Mouse (Mus musculus): ENCODE data around the gene Rpp14. TPM values are rescaled to one million over a fixed set of nuclear protein-coding genes. Genes with fewer than 3 reads are reported as not detected.
"Not testable (repeated sequence)": the region's sequence is repeated elsewhere in the genome, so short reads cannot be mapped to it uniquely, and the experiment has no call there.

Rpp14 gene
- total and polyA plus RNA-seq, 2 experiments from 2014 or later, result 43.8 to 47.7 TPM

DNA sequence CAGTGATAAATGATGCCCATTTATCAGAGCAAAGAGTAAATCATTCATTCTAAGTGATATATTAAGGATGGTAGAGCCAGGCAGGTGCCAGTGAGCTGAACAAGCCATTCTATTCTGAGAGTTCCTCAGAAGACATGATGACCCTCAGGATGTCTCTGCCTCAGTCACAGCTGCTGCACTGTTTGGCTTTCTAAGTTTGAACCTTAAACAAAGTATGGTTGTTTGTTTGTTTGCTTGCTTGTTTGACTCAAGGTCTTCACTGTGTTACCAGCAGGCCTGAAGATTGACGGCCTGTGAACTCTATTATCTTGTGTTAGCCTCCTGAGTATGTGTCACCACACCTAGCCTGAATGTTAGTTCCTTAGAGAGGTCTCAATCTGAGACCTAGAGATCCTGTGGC lies 34.6 kb downstream of the Rpp14 start:
- WGBS, result 83% methylated on average over 1 of the region's 1 CpGs
- TF ChIP-seq CTCF (IDR thresholded peaks at IDR 0.05; ENCODE audit: low read depth), result no peak
- ATAC-seq, result no peak

DNA sequence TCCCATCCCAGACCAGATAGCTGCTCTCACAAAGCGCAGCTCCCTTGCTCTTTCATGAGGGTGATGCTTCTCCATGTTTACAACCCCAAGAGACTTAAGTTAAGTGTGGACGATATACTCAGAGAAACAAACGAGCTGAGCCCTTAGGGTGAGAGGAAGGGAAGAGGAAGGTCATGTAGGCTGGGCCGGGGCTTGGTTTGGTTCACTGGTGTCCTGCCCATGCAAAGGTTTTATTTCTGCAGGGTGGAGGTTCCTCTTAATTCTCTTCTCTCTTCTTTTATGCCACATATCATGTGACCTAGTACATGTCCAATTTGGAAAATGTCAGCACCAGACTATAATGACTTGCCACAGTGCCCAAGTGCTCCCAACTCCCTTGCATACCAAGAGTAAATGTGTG lies 35.6 kb downstream of the Rpp14 start:
- Histone ChIP-seq H3K4me2 (ENCODE audit: low read depth) (no peak overlapping the region), H3K9me3 (ENCODE audit: low read length) (no peaks in the 10 kb centered on the region), H3K9ac (no peak overlapping the region), H3K27ac (ENCODE audit: low read depth, low read length) (no peak overlapping the region), H3K4me3 (ENCODE audit: low read depth, low read length) (no peak overlapping the region), H3K27me3 (ENCODE audit: insufficient read depth, low read length) (no peaks in the 10 kb centered on the region), H3K4me1 (ENCODE audit: insufficient read depth) (no peaks in the 10 kb centered on the region), H3K36me3 (ENCODE audit: insufficient read depth) (0 out of 2 replicates have a peak, but pooled peaks cover 5% of the 10 kb centered on the region)
- no peak for DNase-seq
- ATAC-seq, result no peak
- WGBS, result 80% methylated on average over 4 of the region's 4 CpGs
- no peak for TF ChIP-seq CTCF (IDR thresholded peaks at IDR 0.05; ENCODE audit: low read depth)

More for the DNA sequence above, 34.6 kb downstream of the Rpp14 start:
- Histone ChIP-seq H3K9me3 (ENCODE audit: low read length) (no peaks in the 10 kb centered on the region), H3K4me1 (ENCODE audit: insufficient read depth) (no peaks in the 10 kb centered on the region), H3K36me3 (ENCODE audit: insufficient read depth) (no peaks in the 10 kb centered on the region), H3K4me3 (ENCODE audit: low read depth, low read length) (no peak overlapping the region), H3K27ac (ENCODE audit: low read depth, low read length) (no peak overlapping the region), H3K27me3 (ENCODE audit: insufficient read depth, low read length) (no peaks in the 10 kb centered on the region), H3K9ac (no peak overlapping the region), H3K4me2 (ENCODE audit: low read depth) (no peak overlapping the region)
- DNase-seq, result no peak

DNA sequence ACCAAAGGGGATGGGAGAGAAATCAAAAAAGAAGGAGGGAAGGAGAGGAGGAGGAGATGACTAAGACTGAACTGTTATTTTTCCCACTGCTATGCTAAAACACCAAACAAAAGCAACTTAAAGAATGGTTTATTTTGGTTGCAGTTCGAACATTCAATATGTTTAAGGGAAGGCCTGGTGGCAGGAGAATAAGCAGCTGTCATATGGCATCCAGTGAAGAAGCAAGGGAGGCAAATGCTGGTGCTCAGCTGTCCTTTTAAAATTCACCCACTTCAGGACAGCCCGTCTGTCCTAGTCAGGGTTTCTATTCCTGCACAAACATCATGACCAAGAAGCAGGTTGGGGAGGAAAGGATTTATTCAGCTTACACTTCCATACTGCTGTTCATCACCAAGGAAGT lies 37.2 kb downstream of the Rpp14 start:
- H3K4me1 ChIP-seq (ENCODE audit: insufficient read depth), result no peaks in the 10 kb centered on the region
- H3K27me3 ChIP-seq (ENCODE audit: insufficient read depth, low read length), result no peaks in the 10 kb centered on the region
- no peak overlapping the region for H3K27ac ChIP-seq (ENCODE audit: low read depth, low read length)
- DNase-seq (no peak), ATAC-seq (no peak)
- no peak overlapping the region for H3K4me3 ChIP-seq (ENCODE audit: low read depth, low read length)
- no peak for TF ChIP-seq CTCF (IDR thresholded peaks at IDR 0.05; ENCODE audit: low read depth)
- no peak overlapping the region for H3K9ac ChIP-seq
- no peaks in the 10 kb centered on the region for H3K9me3 ChIP-seq (ENCODE audit: low read length)
- H3K4me2 ChIP-seq (ENCODE audit: low read depth), result no peak overlapping the region
- 79% methylated on average over 2 of the region's 2 CpGs for WGBS
- 0 out of 2 replicates have a peak, but pooled peaks cover 9% of the 10 kb centered on the region for H3K36me3 ChIP-seq (ENCODE audit: insufficient read depth)

DNA sequence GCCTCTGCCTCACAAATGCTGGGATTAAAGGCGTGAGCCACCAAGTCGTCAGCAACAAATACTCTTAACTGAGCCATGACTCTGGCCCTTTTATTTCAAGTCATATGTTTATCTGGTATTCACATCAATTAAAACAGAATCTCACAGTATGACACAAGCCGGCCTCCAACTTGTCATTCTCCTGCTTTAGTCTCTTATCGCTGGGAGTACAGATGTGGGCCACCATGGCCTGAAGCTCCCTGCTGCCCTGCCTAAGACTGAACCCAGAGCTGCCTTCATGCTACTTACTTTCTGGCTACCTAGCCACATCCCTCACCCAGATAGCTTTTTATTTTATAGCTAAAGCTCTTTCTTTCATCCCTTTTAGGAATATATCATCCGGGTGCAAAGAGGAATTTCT lies 39.3 kb downstream of the Rpp14 start:
- no peaks in the 10 kb centered on the region for H3K4me1 ChIP-seq (ENCODE audit: insufficient read depth)

DNA sequence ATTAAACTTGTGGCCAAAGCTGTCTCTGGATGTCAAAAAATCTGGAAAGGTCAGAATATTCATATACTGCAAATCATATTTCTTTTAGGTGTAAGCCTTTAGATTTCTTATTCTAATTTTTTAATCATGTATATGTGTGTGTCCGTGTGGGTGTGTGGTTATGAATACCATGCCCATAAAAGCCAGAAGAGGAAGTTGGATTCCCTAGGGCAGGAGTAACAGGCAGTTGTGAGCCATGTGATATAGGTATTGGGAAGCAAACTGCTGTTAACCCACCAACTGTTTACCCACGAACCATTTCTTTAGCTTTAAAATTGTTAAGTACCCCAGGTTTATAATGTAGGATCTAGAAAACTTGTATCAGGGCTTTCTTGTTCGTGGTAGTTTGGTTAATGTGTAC lies 39.7 kb downstream of the Rpp14 start:
- Histone ChIP-seq H3K9ac (no peak overlapping the region), H3K36me3 (ENCODE audit: insufficient read depth) (0 out of 2 replicates have a peak, but pooled peaks cover 18% of the 10 kb centered on the region), H3K27ac (ENCODE audit: low read depth, low read length) (no peak overlapping the region), H3K4me3 (ENCODE audit: low read depth, low read length) (no peak overlapping the region), H3K9me3 (ENCODE audit: low read length) (no peaks in the 10 kb centered on the region), H3K4me2 (ENCODE audit: low read depth) (no peak overlapping the region), H3K27me3 (ENCODE audit: insufficient read depth, low read length) (no peaks in the 10 kb centered on the region), H3K4me1 (ENCODE audit: insufficient read depth) (no peaks in the 10 kb centered on the region)
- no peak for ATAC-seq
- WGBS, result 83% methylated on average over 3 of the region's 3 CpGs
- no peak for DNase-seq
- no peak for TF ChIP-seq CTCF (IDR thresholded peaks at IDR 0.05; ENCODE audit: low read depth)

More for the DNA sequence above, 39.3 kb downstream of the Rpp14 start:
- no peak overlapping the region for H3K27ac ChIP-seq (ENCODE audit: low read depth, low read length)
- no peak overlapping the region for H3K4me2 ChIP-seq (ENCODE audit: low read depth)
- no peak overlapping the region for H3K4me3 ChIP-seq (ENCODE audit: low read depth, low read length)
- WGBS, result 88% methylated on average over 5 of the region's 5 CpGs
- ATAC-seq (no peak), DNase-seq (no peak)
- H3K27me3 ChIP-seq (ENCODE audit: insufficient read depth, low read length), result no peaks in the 10 kb centered on the region
- H3K36me3 ChIP-seq (ENCODE audit: insufficient read depth), result 0 out of 2 replicates have a peak, but pooled peaks cover 18% of the 10 kb centered on the region
- H3K9ac ChIP-seq, result no peak overlapping the region
- TF ChIP-seq CTCF (IDR thresholded peaks at IDR 0.05; ENCODE audit: low read depth), result no peak
- no peaks in the 10 kb centered on the region for H3K9me3 ChIP-seq (ENCODE audit: low read length)

DNA sequence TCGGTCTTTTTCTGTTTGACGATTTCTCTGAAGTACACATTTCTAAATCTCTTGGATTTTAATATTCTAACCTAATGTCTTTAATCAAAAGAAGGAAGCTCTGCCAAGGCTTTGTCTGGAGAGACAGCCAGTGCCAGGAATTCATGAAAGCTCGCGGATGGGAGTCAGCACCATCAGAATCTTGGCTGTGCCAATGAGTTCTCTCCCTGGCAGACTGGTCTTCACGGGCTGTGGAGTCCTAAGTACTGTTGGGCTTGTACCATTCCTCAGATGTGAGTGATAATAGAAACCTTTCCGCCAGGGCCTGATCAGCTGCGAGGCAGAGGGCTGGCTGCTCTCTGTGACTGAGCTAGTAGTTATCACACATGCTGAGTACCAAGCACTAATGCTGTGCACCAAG lies 43.0 kb downstream of the Rpp14 start:
- Histone ChIP-seq H3K27ac (ENCODE audit: low read depth, low read length) (no peak overlapping the region), H3K9ac (no peak overlapping the region), H3K36me3 (ENCODE audit: insufficient read depth) (0 out of 2 replicates have a peak, but pooled peaks cover 21% of the 10 kb centered on the region), H3K9me3 (ENCODE audit: low read length) (no peaks in the 10 kb centered on the region), H3K4me1 (ENCODE audit: insufficient read depth) (no peaks in the 10 kb centered on the region), H3K4me2 (ENCODE audit: low read depth) (no peak overlapping the region), H3K4me3 (ENCODE audit: low read depth, low read length) (no peak overlapping the region), H3K27me3 (ENCODE audit: insufficient read depth, low read length) (no peaks in the 10 kb centered on the region)
- DNase-seq, result peak; percentile 13
- WGBS, result 66% methylated on average over 7 of the region's 7 CpGs
- no peak for TF ChIP-seq CTCF (IDR thresholded peaks at IDR 0.05; ENCODE audit: low read depth)
- peak; percentile 47; the same call in 1 of the 2 replicates for ATAC-seq

DNA sequence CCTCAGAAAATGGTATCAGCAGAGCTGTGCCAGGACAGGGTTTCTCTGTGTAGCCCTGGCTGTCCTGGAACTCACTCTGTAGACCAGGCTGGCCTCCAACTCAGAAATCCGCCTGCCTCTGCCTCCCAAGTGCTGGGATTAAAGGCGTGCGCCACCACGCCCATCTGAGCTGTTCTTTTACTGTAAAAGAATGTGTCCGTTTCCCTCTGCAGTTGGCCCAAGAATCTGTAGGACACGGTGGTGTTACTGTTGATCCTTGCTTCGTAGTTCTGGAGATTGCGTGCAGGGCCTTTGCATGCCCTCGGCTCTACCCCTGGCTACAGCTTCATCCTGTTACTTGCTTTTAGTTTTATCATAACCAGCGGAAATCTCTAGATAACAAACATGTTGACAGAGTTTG lies 43.4 kb downstream of the Rpp14 start:
- 0 out of 2 replicates have a peak, but pooled peaks cover 21% of the 10 kb centered on the region for H3K36me3 ChIP-seq (ENCODE audit: insufficient read depth)
- ATAC-seq; H3K4me1 ChIP-seq (ENCODE audit: insufficient read depth); DNase-seq; H3K9me3 ChIP-seq (ENCODE audit: low read length); H3K4me3 ChIP-seq (ENCODE audit: low read depth, low read length); H3K27ac ChIP-seq (ENCODE audit: low read depth, low read length); H3K4me2 ChIP-seq (ENCODE audit: low read depth); H3K27me3 ChIP-seq (ENCODE audit: insufficient read depth, low read length); H3K9ac ChIP-seq: not testable (repeated sequence)
- 96% methylated on average over 10 of the region's 10 CpGs for WGBS

Measured in forebrain, postnatal 0 days (tissue).